Mouse (Mus musculus) heart, adult 2 months (tissue): ENCODE data around the gene Rdx. TPM values are rescaled to one million over a fixed set of nuclear protein-coding genes. Genes with fewer than 3 reads are reported as not detected.

ENCODE experiments used
- DNase-seq, 2 experiments: peaks; one replicate each; pipeline ENCODE4 v3.0.0; 2021
- H3K27ac ChIP-seq: fragments of 200-600 bp; 2 replicates; pipeline ENCODE4 v1.8.1; 2022
- H3K27me3 ChIP-seq: fragments of 200-500 bp; 2 replicates; pipeline ENCODE4 v1.6.1; 2012; ENCODE audit warnings: mild to moderate bottlenecking, low read length, inconsistent platforms, mixed read lengths; ENCODE audit not compliant: control insufficient read depth, insufficient read depth
- H3K36me3 ChIP-seq: fragments of 200-500 bp; 2 replicates; pipeline ENCODE4 v1.6.1; 2012; ENCODE audit warnings: low read length, inconsistent platforms; ENCODE audit not compliant: control insufficient read depth, insufficient read depth
- H3K4me1 ChIP-seq: fragments of 200-500 bp; 2 replicates; pipeline ENCODE4 v1.6.1; 2011; ENCODE audit warnings: low read length; ENCODE audit not compliant: control insufficient read depth, insufficient read depth
- H3K4me3 ChIP-seq: fragments of 200-600 bp; 2 replicates; pipeline ENCODE4 v1.8.1; 2022
- H3K79me2 ChIP-seq: fragments of 200-500 bp; replicated peaks from 2 replicates; pipeline ENCODE4 v1.6.1; 2012; ENCODE audit warnings: mild to moderate bottlenecking, inconsistent platforms, low read length, moderate library complexity, mixed read lengths; ENCODE audit not compliant: control insufficient read depth, insufficient read depth
- H3K9ac ChIP-seq: fragments of 200-500 bp; 2 replicates; pipeline ENCODE4 v1.6.1; 2012; ENCODE audit warnings: low read depth, mild to moderate bottlenecking, control low read depth, inconsistent platforms, low read length, mixed read lengths
- CTCF ChIP-seq: fragments of 200-600 bp; IDR thresholded peaks from 2 replicates; pipeline ENCODE4 v1.8.1; 2022; ENCODE audit warnings: antibody characterized with exemption, mild to moderate bottlenecking, moderate library complexity
- EP300 ChIP-seq: fragments of 200-500 bp; IDR thresholded peaks from 2 replicates; pipeline ENCODE4 v1.6.1; 2011; ENCODE audit warnings: low read depth, low read length, control low read depth; ENCODE audit not compliant: insufficient read depth
- POLR2A ChIP-seq: fragments of 200-500 bp; IDR thresholded peaks from 2 replicates; pipeline ENCODE4 v1.6.1; 2011; ENCODE audit warnings: mild to moderate bottlenecking, low read depth, low read length, control low read depth; ENCODE audit not compliant: insufficient read depth
- WGBS: fragments of 180-500 bp; shearing (Covaris S2); methylation state at CpG from one replicate; pipeline ENCODE4 v1.1.7; 2018; 5-methylcytosine and 5-hydroxymethylcytosine counted together
- intact Hi-C: fragments of 180-260 bp; cut with DNase I; formaldehyde crosslinking; loops from one replicate; pipeline ENCODE4 v1.15.1; 2025
- polyA plus RNA-seq: library from polyadenylated mRNA; depleted of rRNA; stranded (reverse); fragments of >200 nt; gene quantifications from 2 replicates; pipeline ENCODE4 v1.2.3, GENCODE M21; 2012
- total RNA-seq, 2 experiments: library from RNA; stranded (reverse); gene quantifications; 2 replicates each; pipeline ENCODE4 v1.2.3; 2021

Rdx gene
- total and polyA plus RNA-seq, 3 experiments = 20.8 to 97.0 (median 81.8) TPM

DNA sequence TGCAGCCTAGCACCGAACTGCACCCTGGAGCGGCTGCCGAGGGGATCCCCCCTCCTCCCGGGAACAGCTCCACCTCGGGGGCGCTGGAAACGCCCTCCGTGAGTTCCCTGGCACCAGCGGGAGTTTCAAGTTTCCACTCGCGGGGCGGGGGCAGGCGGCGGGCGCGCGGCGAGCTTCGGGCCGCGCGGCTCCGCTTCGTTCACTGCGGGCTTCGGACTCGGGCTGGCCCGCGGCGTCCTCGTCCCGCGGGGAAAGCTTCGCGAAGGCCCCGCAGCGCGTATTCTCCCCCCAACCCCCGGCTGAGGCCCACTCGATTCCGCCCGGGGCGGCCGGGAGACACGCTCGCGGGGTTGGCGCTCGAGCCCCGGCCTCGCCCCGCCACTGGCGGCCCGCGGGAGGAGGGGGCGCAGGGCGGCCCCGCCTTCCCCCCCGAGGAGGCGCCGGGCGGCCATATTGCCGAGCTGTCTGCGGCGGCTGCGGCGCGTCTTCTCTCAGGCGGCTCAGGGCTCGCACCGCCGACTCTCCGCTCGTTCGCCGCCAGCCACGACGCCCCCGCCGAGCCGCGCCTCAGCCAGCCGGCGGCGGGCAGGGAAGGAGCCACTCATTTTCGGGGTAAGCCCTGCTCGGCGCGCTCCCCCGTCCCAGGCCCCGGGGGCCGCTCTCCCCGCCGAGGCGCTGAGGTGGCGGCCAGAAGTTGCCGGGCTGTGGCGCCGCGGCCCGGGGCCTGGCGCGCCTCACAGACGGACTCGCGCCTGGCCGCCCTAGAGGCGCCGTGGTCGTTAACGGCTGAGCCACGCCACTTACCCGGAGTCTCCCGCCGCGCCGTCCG, 1.1 kb downstream of the Rdx start:
- TF ChIP-seq EP300 = no peak
- peak; percentile 28 for TF ChIP-seq CTCF
- peak; percentile 46; the same call in 1 of the 2 replicates for TF ChIP-seq POLR2A
- DNase-seq = peak; percentile 92 to 93
- Histone ChIP-seq H3K27ac (peak overlapping the region; percentile 99), H3K4me3 (peak overlapping the region; percentile 81), H3K36me3 (peaks cover 24% of the 10 kb centered on the region), H3K27me3 (no peaks in the 10 kb centered on the region), H3K4me1 (peaks cover 8% of the 10 kb centered on the region), H3K79me2 (peaks cover 7% of the 10 kb centered on the region; the same call in 1 of the 2 replicates), H3K9ac (peak overlapping the region; percentile 100)
- intact Hi-C loops = loop anchor here (1.0 to 5.0 kb wide), 4 partner anchors 20 to 119 kb away; partner anchors contain the start of gene Zc3h12c
- WGBS = under 1% methylated on average over 114 of the region's 118 CpGs

GRCm38 (mm10) chr9:52048650-52049081, 1.7 kb downstream of the Rdx start:
- H3K9ac ChIP-seq = peak overlapping the region; percentile 100
- peaks cover 10% of the 10 kb centered on the region for H3K4me1 ChIP-seq
- under 1% methylated on average over 60 of the region's 60 CpGs for WGBS
- intact Hi-C loops = loop anchor here (1.0 to 5.0 kb wide), 4 partner anchors 20 to 119 kb away; partner anchors contain the start of gene Zc3h12c
- H3K79me2 ChIP-seq = peaks cover 7% of the 10 kb centered on the region; the same call in 1 of the 2 replicates
- H3K4me3 ChIP-seq = peak overlapping the region; percentile 81
- peak overlapping the region; percentile 99 for H3K27ac ChIP-seq
- H3K36me3 ChIP-seq = peaks cover 26% of the 10 kb centered on the region
- H3K27me3 ChIP-seq = no peaks in the 10 kb centered on the region
- peak; percentile 80 for DNase-seq
- no peak for TF ChIP-seq POLR2A
- no peak for TF ChIP-seq CTCF
- TF ChIP-seq EP300 = no peak

DNA sequence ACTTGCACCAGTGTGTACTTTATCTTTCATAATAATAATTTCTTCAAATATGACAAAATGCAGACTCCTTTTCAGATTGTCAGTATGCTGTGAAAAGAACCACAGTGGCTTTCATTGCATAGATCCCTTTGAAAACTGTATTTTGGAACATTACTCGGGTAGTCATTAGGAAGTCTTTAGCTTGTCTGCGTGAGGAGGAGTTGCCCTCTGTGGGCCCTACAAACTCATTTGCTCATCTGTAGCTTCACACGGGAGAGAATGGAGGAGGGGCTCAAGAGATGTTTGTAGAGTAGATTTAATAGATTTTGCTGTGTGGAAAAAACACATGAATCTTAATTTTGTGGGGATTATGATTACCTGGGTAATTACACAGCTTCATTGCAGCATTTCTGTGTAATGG, 2.6 kb downstream of the Rdx start:
- no peak for DNase-seq
- H3K79me2 ChIP-seq = peaks cover 7% of the 10 kb centered on the region; the same call in 1 of the 2 replicates
- TF ChIP-seq EP300 (no peak), CTCF (no peak), POLR2A (no peak)
- peaks cover 10% of the 10 kb centered on the region for H3K4me1 ChIP-seq
- peak overlapping the region; percentile 81 for H3K4me3 ChIP-seq
- intact Hi-C loops = loop anchor here (2.0 to 5.0 kb wide), 4 partner anchors 37 to 118 kb away; partner anchors contain the start of gene Zc3h12c
- no peak overlapping the region; the same call in 1 of the 2 replicates for H3K27ac ChIP-seq
- H3K9ac ChIP-seq = 0 out of 2 replicates have a peak overlapping the region, but pooled peaks have one; percentile 25
- no peaks in the 10 kb centered on the region for H3K27me3 ChIP-seq
- 2% methylated on average over 3 of the region's 3 CpGs for WGBS
- peaks cover 26% of the 10 kb centered on the region for H3K36me3 ChIP-seq

DNA sequence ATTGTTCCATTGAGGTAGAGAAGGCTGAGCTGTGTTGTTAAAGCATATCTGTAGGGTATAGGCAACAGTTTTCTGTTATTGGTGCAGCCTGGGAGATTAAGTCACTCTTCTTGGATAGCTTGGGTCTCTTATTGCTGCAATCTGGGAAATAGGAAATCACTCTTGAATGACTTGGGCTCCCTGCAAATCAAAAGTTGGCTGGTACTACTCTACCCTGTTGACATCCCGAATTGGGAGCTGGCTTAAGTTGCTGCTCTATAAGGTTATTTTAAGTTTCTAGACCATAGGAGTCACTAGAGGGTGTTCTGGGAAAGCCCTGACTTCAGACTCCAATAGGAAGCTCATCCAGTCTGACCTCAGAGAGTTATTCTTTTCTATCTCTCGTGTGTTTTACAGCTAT, 3.4 kb downstream of the Rdx start:
- Histone ChIP-seq H3K9ac (no peak overlapping the region), H3K79me2 (peaks cover 7% of the 10 kb centered on the region), H3K27ac (no peak overlapping the region; the same call in 1 of the 2 replicates), H3K4me1 (peaks cover 11% of the 10 kb centered on the region), H3K36me3 (peaks cover 26% of the 10 kb centered on the region), H3K27me3 (no peaks in the 10 kb centered on the region), H3K4me3 (no peak overlapping the region)
- WGBS = 6% methylated on average over 2 of the region's 2 CpGs
- no peak for TF ChIP-seq CTCF
- no peak for TF ChIP-seq POLR2A
- no peak for TF ChIP-seq EP300
- no peak for DNase-seq
- intact Hi-C loops = loop anchor here (2.0 kb wide), 1 partner anchor 60 kb away; no protein-coding TSS in a partner anchor

- intact Hi-C loops = no loop called here
- Histone ChIP-seq H3K27ac (no peak overlapping the region), H3K4me3 (no peak overlapping the region), H3K27me3 (no peaks in the 10 kb centered on the region), H3K79me2 (peaks cover 9% of the 10 kb centered on the region), H3K36me3 (peaks cover 27% of the 10 kb centered on the region), H3K4me1 (peaks cover 14% of the 10 kb centered on the region), H3K9ac (no peak overlapping the region)
- no peak for DNase-seq
- WGBS = 73% methylated on average over 1 of the region's 1 CpGs
- no peak for TF ChIP-seq CTCF
- TF ChIP-seq EP300 = no peak
- TF ChIP-seq POLR2A = no peak
Observed at GRCm38 (mm10) chr9:52052221-52052620, 5.2 kb downstream of the Rdx start.
